In genomic region chr3:93509301-93509700, GRCm38 (mm10) we compare ENCODE assay signal across 22 mouse cellular contexts. TPM values are rescaled to one million over a fixed set of nuclear protein-coding genes. Genes with fewer than 3 reads are reported as not detected.
DNase-seq lines count a peak whose midpoint lies in the region.
"Had no signal": no experiment of that assay in that cellular context is flagged by ENCODE, and none has a peak within 500 bp of the region (broad histone marks: within the 10 kb centered on the region; RNA-seq: fewer than 3 reads in every experiment).

No protein-coding gene starts in this region.

- DNase-seq in adrenal gland, postnatal 36 days = peak; percentile 12 to 19
- DNase-seq in adrenal gland, postnatal 25 days = no peak
- peak; percentile 9 for DNase-seq in ovary, adult 18-20 months (ENCODE audit: low spot score)
- no peak for DNase-seq in ovary, postnatal 10 days (ENCODE audit: low spot score)
- DNase-seq in NIH3T3 (ENCODE audit: low read depth) = peak; percentile 27
- DNase-seq in kidney, postnatal 36 days = no peak
- DNase-seq: adrenal gland, postnatal 10 days; cerebellum, adult 11 months; cerebellum, adult 2 months; cerebellum, adult 9-11 months; cerebellum, postnatal 25 days; forebrain, postnatal 0 days; gastrocnemius, adult 2 months; gastrocnemius, postnatal 14 days; heart, adult 2 months; kidney, adult 11 months had no signal

RNA-seq across cellular contexts. Expression of gene S100a11, which starts 11.0 kb away (rescaled TPM):
- total RNA-seq in adrenal gland, postnatal 36 days (2021) = 100 to 1,000 TPM; 207 to 231 TPM
- total RNA-seq in adrenal gland, postnatal 25 days (2021) = 205 and 211 TPM in 2 replicates
- total RNA-seq: G1E had no signal

RNA-seq across cellular contexts. Expression of gene Tchhl1, which starts 40.7 kb away (rescaled TPM):
- under 1 TPM; 0.13 to 0.92 TPM for total RNA-seq in adrenal gland, postnatal 36 days (2021)
- total RNA-seq in adrenal gland, postnatal 25 days (2021) = 0.58 and 1.5 TPM in 2 replicates
- total RNA-seq: adrenal gland, postnatal 10 days; CH12.LX; common myeloid progenitor, adult 5-6 weeks; forebrain, postnatal 0 days; gastrocnemius, adult 2 months; gastrocnemius, postnatal 14 days; gastrocnemius, postnatal 4 days; heart, adult 2 months; heart, postnatal 25 days; hematopoietic stem cell, adult 5-6 weeks had no signal

RNA-seq across cellular contexts. Expression of gene S100a10, which starts 45.6 kb away (rescaled TPM):
- total RNA-seq in adrenal gland, postnatal 36 days (2021) = 100 to 1,000 TPM; 166 to 192 TPM
- 138 and 144 TPM in 2 replicates for total RNA-seq in adrenal gland, postnatal 25 days (2021)
- total RNA-seq: G1E had no signal

Comparison
In these comparisons a context has a peak if more than half of its experiments do, and no peak if none do; other contexts are left out.
1. DNase-seq: peak in adrenal gland, postnatal 36 days (2 of 2), ovary, adult 18-20 months (single experiment) and NIH3T3 (single experiment); none in adrenal gland, postnatal 25 days (single experiment), ovary, postnatal 10 days (single experiment) and kidney, postnatal 36 days (0 of 2).